Mouse (Mus musculus) splenic B cell, adult 2 months (primary cell): ENCODE measurements around the gene Wasf2.

ENCODE experiments used
- DNase-seq: peaks from one replicate; pipeline ENCODE4 v3.0.0-alpha.2; 2011; ENCODE audit warnings: low read depth, low spot score
- H3K27me3 ChIP-seq: 2 replicates; pipeline ENCODE4 v1.6.1; 2012; ENCODE audit warnings: mild to moderate bottlenecking, low read length, moderate library complexity, mixed read lengths; ENCODE audit not compliant: control insufficient read depth, poor library complexity, insufficient read depth, severe bottlenecking
- H3K36me3 ChIP-seq: 2 replicates; pipeline ENCODE4 v1.6.1; 2012; ENCODE audit warnings: mild to moderate bottlenecking, low read length, moderate library complexity, mixed read lengths; ENCODE audit not compliant: control insufficient read depth, poor library complexity, insufficient read depth, severe bottlenecking

The Wasf2 gene

DNA sequence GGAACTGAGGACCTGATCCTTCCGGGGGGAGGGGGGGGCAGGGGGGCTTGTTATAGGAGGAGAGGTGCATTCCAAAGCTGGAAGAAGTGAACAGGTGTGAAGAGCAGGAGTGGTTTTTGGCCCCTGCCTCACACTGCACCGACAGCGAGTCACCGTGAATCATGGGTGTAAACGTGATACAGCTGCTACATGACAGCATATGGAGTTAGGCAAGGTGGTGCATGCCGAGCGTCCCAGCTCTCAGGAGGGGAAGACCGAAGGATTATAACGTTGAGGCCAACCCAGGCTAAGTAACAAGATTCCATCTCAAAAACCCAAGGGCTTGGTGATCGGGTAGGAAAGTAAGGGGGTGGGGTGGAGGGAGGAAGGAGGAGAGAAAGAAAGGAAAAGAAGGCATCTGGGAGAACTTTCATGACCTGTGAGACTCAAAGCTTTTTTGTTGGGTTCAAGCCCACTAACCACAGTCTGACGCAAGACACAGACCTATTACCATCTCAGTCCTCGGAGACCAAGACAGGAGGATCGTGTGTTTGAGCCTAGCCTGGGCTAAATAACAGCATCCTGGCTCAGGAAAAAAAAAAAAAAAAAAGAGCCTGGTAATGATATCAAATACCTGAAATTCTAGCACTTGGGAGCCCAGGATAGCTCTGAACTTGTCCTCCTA, 18.0 kb upstream of the Wasf2 start:
- Histone ChIP-seq H3K27me3 (no peaks in the 10 kb centered on the region), H3K36me3 (no peaks in the 10 kb centered on the region)
- DNase-seq, result no peak

- H3K36me3 ChIP-seq, result no peaks in the 10 kb centered on the region
- no peaks in the 10 kb centered on the region for H3K27me3 ChIP-seq
- DNase-seq, result no peak
These were observed 16.9 kb upstream of the Wasf2 start for GRCm38 (mm10) chr4:133113351-133113882.

DNA sequence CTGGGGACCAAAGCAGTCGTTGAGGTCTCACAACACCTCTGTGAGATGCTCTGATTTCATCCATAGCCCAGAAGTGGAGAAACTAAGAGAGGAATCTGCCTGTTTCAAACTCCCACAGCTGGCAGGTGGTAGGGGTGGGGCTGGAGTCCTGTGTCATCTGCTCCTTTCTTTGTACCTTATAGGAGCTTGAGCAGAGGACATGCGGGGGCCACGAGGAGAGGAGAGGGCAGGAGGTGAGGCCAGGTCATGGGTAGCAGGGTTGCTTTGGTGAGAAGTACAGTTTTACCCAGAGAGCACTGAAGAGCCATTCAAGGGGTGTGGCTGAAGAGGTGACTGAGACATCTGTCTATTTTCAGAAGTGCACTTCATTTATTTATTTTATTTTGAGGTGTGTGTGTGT, 15.5 kb upstream of the Wasf2 start:
- Histone ChIP-seq H3K36me3 (no peaks in the 10 kb centered on the region), H3K27me3 (no peaks in the 10 kb centered on the region)
- no peak for DNase-seq

- Histone ChIP-seq H3K36me3 (no peaks in the 10 kb centered on the region), H3K27me3 (no peaks in the 10 kb centered on the region)
- no peak for DNase-seq
These were observed 14.4 kb upstream of the Wasf2 start for GRCm38 (mm10) chr4:133115721-133116429.

- DNase-seq, result no peak
- Histone ChIP-seq H3K36me3 (no peaks in the 10 kb centered on the region), H3K27me3 (no peaks in the 10 kb centered on the region)
These were observed 13.4 kb upstream of the Wasf2 start for GRCm38 (mm10) chr4:133116756-133117470.

DNA sequence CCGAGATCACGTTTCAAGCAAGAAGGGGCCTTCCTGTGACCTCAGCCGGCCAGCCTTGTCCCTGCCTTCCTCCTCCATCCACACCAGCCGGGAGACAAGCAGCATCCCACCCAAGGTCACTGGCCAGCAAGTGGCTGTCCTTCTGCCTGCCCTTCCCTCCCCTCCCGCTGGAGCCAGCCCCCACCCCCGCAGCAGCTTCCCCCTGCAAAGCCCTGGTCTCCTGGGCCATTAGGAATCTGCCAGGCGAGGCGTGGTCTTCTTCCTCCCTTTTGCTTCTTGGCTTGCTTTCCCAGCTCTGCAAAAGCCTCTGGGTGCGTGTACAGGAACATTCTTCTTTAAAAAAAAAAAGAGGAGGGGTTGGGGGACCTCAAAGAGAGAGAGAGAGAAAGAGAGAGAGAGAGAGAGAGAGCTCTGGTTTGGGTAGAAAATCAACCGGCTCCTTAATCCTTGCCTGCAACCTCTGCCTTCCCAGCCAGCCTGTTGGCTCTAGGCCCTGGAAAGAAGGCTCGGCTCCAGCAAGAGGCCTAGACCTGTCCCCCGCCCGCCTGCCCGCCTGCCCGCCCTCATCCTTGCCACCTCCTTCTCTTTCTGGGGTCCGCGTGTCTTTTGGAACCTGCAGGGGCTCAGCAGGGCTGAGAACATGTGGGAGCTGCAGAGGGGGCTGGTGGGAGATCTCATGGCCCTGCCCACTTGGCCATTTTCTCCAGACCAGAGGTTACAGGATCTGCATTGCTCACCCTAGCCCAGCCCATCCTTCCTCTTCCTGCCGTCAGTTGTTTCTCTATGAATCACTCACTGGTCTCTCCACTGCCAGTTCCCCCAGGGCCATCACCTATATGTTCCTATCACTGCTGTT, 12.5 kb upstream of the Wasf2 start:
- H3K36me3 ChIP-seq, result no peaks in the 10 kb centered on the region
- DNase-seq, result peak; percentile 41
- H3K27me3 ChIP-seq, result no peaks in the 10 kb centered on the region

- H3K36me3 ChIP-seq, result no peaks in the 10 kb centered on the region
- H3K27me3 ChIP-seq, result no peaks in the 10 kb centered on the region
- no peak for DNase-seq
These were observed 11.4 kb upstream of the Wasf2 start for GRCm38 (mm10) chr4:133118775-133119375.

- Histone ChIP-seq H3K36me3 (no peaks in the 10 kb centered on the region), H3K27me3 (no peaks in the 10 kb centered on the region)
- DNase-seq, result no peak
These were observed 10.7 kb upstream of the Wasf2 start for GRCm38 (mm10) chr4:133119579-133119978.

DNA sequence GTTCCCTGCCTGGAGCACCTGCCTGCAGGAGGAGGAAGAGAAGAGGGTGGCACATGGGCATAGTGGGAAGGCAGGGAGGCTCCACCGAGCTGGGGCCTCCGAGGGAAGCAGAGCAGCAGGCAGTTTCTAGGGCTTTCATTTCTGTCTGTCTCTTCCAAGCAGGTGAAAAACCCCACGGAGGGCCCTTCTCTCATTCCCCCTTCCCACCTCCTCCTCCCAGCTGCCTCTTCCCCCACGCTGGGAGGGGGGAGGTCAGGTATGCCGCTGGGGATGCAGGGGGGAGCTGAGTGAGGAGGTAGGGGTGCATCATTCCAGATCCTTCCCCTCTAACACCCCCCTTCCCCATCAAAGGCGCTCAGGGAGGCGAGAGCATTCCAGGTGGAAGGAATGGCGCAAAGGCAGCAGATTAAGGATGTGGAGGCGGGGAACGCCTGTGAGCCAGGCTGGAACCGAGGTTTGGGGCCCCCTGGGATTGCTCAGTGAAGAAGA, 9.4 kb upstream of the Wasf2 start:
- no peaks in the 10 kb centered on the region for H3K27me3 ChIP-seq
- no peaks in the 10 kb centered on the region for H3K36me3 ChIP-seq
- no peak for DNase-seq

- Histone ChIP-seq H3K27me3 (no peaks in the 10 kb centered on the region), H3K36me3 (no peaks in the 10 kb centered on the region)
- DNase-seq, result no peak
These were observed 8.9 kb upstream of the Wasf2 start for GRCm38 (mm10) chr4:133121416-133121815.

- DNase-seq, result peak; percentile 15
- no peaks in the 10 kb centered on the region for H3K27me3 ChIP-seq
- no peaks in the 10 kb centered on the region for H3K36me3 ChIP-seq
These were observed 8.2 kb upstream of the Wasf2 start for GRCm38 (mm10) chr4:133121974-133122637.

GRCm38 (mm10) chr4:133127079-133127478, 3.2 kb upstream of the Wasf2 start:
- no peak for DNase-seq
- Histone ChIP-seq H3K27me3 (no peaks in the 10 kb centered on the region), H3K36me3 (no peaks in the 10 kb centered on the region)

- Histone ChIP-seq H3K27me3 (no peaks in the 10 kb centered on the region), H3K36me3 (no peaks in the 10 kb centered on the region)
- DNase-seq, result peak; percentile 50
These were observed 2.4 kb upstream of the Wasf2 start for GRCm38 (mm10) chr4:133127894-133128293.
